27 mouse cellular contexts compared by ENCODE assay signal in the genomic region with DNA sequence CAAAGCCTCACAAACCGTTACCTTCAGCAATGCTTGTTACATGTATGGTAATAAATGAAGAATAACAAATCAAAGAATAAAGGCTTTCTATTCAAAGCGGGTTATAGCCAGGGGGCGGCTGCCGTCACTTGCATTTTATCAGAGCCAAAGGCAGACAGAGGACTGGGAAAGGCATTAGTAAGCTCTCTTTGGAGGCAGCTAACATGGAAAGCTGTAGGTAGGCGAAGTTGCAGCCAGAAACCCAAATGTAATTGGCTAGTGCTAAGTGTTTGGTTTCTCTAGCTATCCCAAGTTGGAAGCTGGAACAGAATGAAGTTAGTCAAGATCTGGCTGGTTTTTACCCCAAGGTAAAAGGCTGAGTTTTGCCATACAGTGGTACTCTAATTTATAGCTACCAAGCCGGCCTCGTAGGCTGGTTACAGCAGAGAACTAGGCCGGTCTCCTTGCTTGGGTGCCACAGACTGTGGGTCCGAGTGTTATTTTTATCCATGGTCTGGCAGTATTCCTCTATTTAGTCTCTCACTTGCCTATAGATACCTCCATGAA. TPM values are rescaled to one million over a fixed set of nuclear protein-coding genes. Genes with fewer than 3 reads are reported as not detected.
DNase-seq lines count a peak whose midpoint lies in the region; ATAC-seq and TF ChIP-seq lines count a peak whose summit lies in the region.
"Had no signal": no experiment of that assay in that cellular context is flagged by ENCODE, and none has a peak within 500 bp of the region (broad histone marks: within the 10 kb centered on the region; RNA-seq: fewer than 3 reads in every experiment).

No protein-coding gene starts in this region.

- intact Hi-C loops in heart, adult 2 months (cut with DNase I), result no loop called here
- intact Hi-C loops in heart, postnatal 25 days (cut with DNase I), result no loop called here

- no peak for TF ChIP-seq POLR2A in heart, adult 2 months (IDR thresholded peaks at IDR 0.05; ENCODE audit: insufficient read depth, low read depth, low read length)
- no peak for TF ChIP-seq POLR2A in cerebellum, adult 2 months (IDR thresholded peaks at IDR 0.05; ENCODE audit: borderline replicate concordance, insufficient read depth, low read length)

- ATAC-seq in heart, embryonic 15.5 days (replicated peaks; ENCODE audit: insufficient number of reproducible peaks, insufficient read depth, low FRiP score, low read depth), result no peak
- ATAC-seq in midbrain, embryonic 11.5 days (ENCODE audit: low FRiP score), result no peak
- ATAC-seq: forebrain, embryonic 14.5 days; intestine, postnatal 0 days; liver, embryonic 12.5 days; liver, postnatal 0 days; midbrain, embryonic 13.5 days had no signal

- H3K4me3 ChIP-seq in heart, adult 2 months, result no peak overlapping the region
- H3K4me3 ChIP-seq in heart, embryonic 15.5 days, result no peak overlapping the region
- H3K4me3 ChIP-seq in midbrain, embryonic 11.5 days (ENCODE audit: low read depth, low read length), result no peak overlapping the region
- H3K4me3 ChIP-seq in midbrain, embryonic 10.5 days, result no peak overlapping the region
- no peak overlapping the region for H3K4me3 ChIP-seq in cerebellum, adult 2 months (replicated peaks; ENCODE audit: insufficient read depth, low read depth, low read length)
- H3K4me3 ChIP-seq: gastrocnemius, adult 2 months; liver, embryonic 12.5 days; midbrain, embryonic 13.5 days; neural tube, embryonic 15.5 days; stomach, embryonic 15.5 days had no signal

- H3K36me3 ChIP-seq in heart, adult 2 months (ENCODE audit: control insufficient read depth, insufficient read depth, low read length), result no peaks in the 10 kb centered on the region
- no peaks in the 10 kb centered on the region for H3K36me3 ChIP-seq in heart, embryonic 15.5 days
- H3K36me3 ChIP-seq in midbrain, embryonic 11.5 days (ENCODE audit: control insufficient read depth, insufficient read depth, low read length), result no peaks in the 10 kb centered on the region
- H3K36me3 ChIP-seq in midbrain, embryonic 10.5 days, result no peaks in the 10 kb centered on the region
- H3K36me3 ChIP-seq: G1E; liver, embryonic 12.5 days; midbrain, embryonic 13.5 days; neural tube, embryonic 15.5 days; stomach, embryonic 15.5 days had no signal

- 71% methylated on average over 9 of the region's 9 CpGs for WGBS in heart, adult 2 months
- WGBS in heart, embryonic 15.5 days, result 72% methylated on average over 9 of the region's 9 CpGs
- WGBS in midbrain, embryonic 11.5 days, result 87% methylated on average over 9 of the region's 9 CpGs
- 90% methylated on average over 9 of the region's 9 CpGs for WGBS in midbrain, embryonic 10.5 days
- 56% methylated on average over 9 of the region's 9 CpGs for WGBS in cerebellum, adult 2 months

- H3K4me1 ChIP-seq in heart, adult 2 months (ENCODE audit: control insufficient read depth, insufficient read depth, low read length), result peaks cover 2% of the 10 kb centered on the region
- H3K4me1 ChIP-seq in heart, embryonic 15.5 days (replicated peaks), result peaks cover 62% of the 10 kb centered on the region
- H3K4me1 ChIP-seq in midbrain, embryonic 11.5 days (ENCODE audit: control insufficient read depth, insufficient read depth, low read length), result peaks cover 7% of the 10 kb centered on the region
- peaks cover 25% of the 10 kb centered on the region for H3K4me1 ChIP-seq in midbrain, embryonic 10.5 days
- peaks cover 49% of the 10 kb centered on the region for H3K4me1 ChIP-seq in cerebellum, adult 2 months (ENCODE audit: control insufficient read depth, insufficient read depth, low read length)

- H3K9ac ChIP-seq in heart, adult 2 months (ENCODE audit: low read depth, low read length), result no peak overlapping the region
- H3K9ac ChIP-seq in heart, embryonic 15.5 days, result no peak overlapping the region
- H3K9ac ChIP-seq in midbrain, embryonic 11.5 days (ENCODE audit: low read length), result no peak overlapping the region
- H3K9ac ChIP-seq: hindbrain, embryonic 14.5 days; liver, embryonic 12.5 days; liver, postnatal 0 days; midbrain, embryonic 13.5 days; neural tube, embryonic 15.5 days; stomach, embryonic 15.5 days had no signal

- DNase-seq in heart, adult 2 months, result no peak
- DNase-seq in heart, postnatal 25 days (ENCODE audit: low spot score), result no peak
- DNase-seq in heart, adult 9 months (ENCODE audit: low spot score in 2 of 2), result no peak
- peak; percentile 4 for DNase-seq in midbrain, embryonic 11.5 days (ENCODE audit: low spot score, missing footprints)
- no peak for DNase-seq in midbrain, embryonic 10.5 days (ENCODE audit: low spot score)
- no peak for DNase-seq in cerebellum, adult 2 months
- DNase-seq: adrenal gland, adult 8-10 months; cerebellum, adult 9-10 months; cerebellum, postnatal 36 days; gastrocnemius, adult 2 months; gastrocnemius, postnatal 36 days; kidney, adult 9 months; kidney, postnatal 10 days; liver, postnatal 0 days; lung, postnatal 36 days; retina, postnatal 1 day; right cerebral cortex, postnatal 14 days; thymus, postnatal 14 days had no signal

- H3K79me2 ChIP-seq in heart, adult 2 months (replicated peaks; ENCODE audit: control insufficient read depth, insufficient read depth, low read length), result no peaks in the 10 kb centered on the region

- H3K9me3 ChIP-seq in heart, embryonic 15.5 days (replicated peaks), result no peaks in the 10 kb centered on the region
- no peaks in the 10 kb centered on the region for H3K9me3 ChIP-seq in midbrain, embryonic 11.5 days (ENCODE audit: control insufficient read depth, low read length)
- no peaks in the 10 kb centered on the region for H3K9me3 ChIP-seq in midbrain, embryonic 10.5 days (replicated peaks)
- H3K9me3 ChIP-seq: G1E; liver, embryonic 12.5 days; midbrain, embryonic 13.5 days; neural tube, embryonic 15.5 days; stomach, embryonic 15.5 days had no signal

- H3K27ac ChIP-seq in heart, adult 2 months, result peak overlapping the region; percentile 34
- peak overlapping the region; percentile 64 for H3K27ac ChIP-seq in heart, embryonic 15.5 days
- no peak overlapping the region for H3K27ac ChIP-seq in midbrain, embryonic 11.5 days (ENCODE audit: low read depth, low read length)
- no peak overlapping the region for H3K27ac ChIP-seq in midbrain, embryonic 10.5 days (replicated peaks)
- H3K27ac ChIP-seq in cerebellum, adult 2 months (ENCODE audit: insufficient read depth, low read length), result no peak overlapping the region
- H3K27ac ChIP-seq: gastrocnemius, adult 2 months; hindbrain, embryonic 14.5 days; liver, embryonic 12.5 days; midbrain, embryonic 13.5 days; neural tube, embryonic 15.5 days; stomach, embryonic 15.5 days had no signal

- H3K27me3 ChIP-seq in heart, adult 2 months (ENCODE audit: control insufficient read depth, insufficient read depth, low read length), result no peaks in the 10 kb centered on the region
- H3K27me3 ChIP-seq in heart, embryonic 15.5 days, result no peaks in the 10 kb centered on the region
- H3K27me3 ChIP-seq in midbrain, embryonic 11.5 days (ENCODE audit: control insufficient read depth, insufficient read depth, low read length), result no peaks in the 10 kb centered on the region
- no peaks in the 10 kb centered on the region for H3K27me3 ChIP-seq in midbrain, embryonic 10.5 days (ENCODE audit: low read depth, poor library complexity, severe bottlenecking)
- no peaks in the 10 kb centered on the region for H3K27me3 ChIP-seq in cerebellum, adult 2 months (ENCODE audit: control insufficient read depth, insufficient read depth, low read length)
- H3K27me3 ChIP-seq: midbrain, embryonic 13.5 days; neural tube, embryonic 15.5 days; stomach, embryonic 15.5 days had no signal

- no peak for TF ChIP-seq EP300 in heart, adult 2 months (IDR thresholded peaks at IDR 0.05; ENCODE audit: insufficient read depth, low read depth, low read length)

- TF ChIP-seq CTCF in heart, adult 2 months (IDR thresholded peaks at IDR 0.05), result no peak
- no peak for TF ChIP-seq CTCF in cerebellum, adult 2 months (IDR thresholded peaks at IDR 0.05; ENCODE audit: borderline replicate concordance, insufficient read depth, low read depth, low read length)

- no peak overlapping the region for H3K4me2 ChIP-seq in heart, embryonic 15.5 days
- no peak overlapping the region for H3K4me2 ChIP-seq in midbrain, embryonic 11.5 days
- H3K4me2 ChIP-seq: hindbrain, embryonic 14.5 days; liver, embryonic 12.5 days; midbrain, embryonic 13.5 days; neural tube, embryonic 15.5 days; stomach, embryonic 15.5 days had no signal

RNA-seq across cellular contexts. Expression of a gene that starts 49.2 kb away (rescaled TPM):
- total RNA-seq in heart, adult 2 months (2021), result 1 to 10 TPM; 8.4 to 9.4 TPM
- 7.5 and 10.4 TPM in 2 replicates for polyA plus RNA-seq in heart, adult 2 months (2012; rRNA removed)
- total RNA-seq in heart, postnatal 25 days (2021), result 1 to 10 TPM; 9.7 to 9.8 TPM
- polyA plus RNA-seq in heart, embryonic 15.5 days (2015; fragmentation: Nextera tagmentation; extraction: Ambion mirVana), result 12.4 and 13.1 TPM in 2 replicates
- 4.6 TPM in 2 replicates for polyA plus RNA-seq in midbrain, embryonic 11.5 days (2014; fragmentation: Nextera tagmentation; extraction: Ambion mirVana)
- 2.3 and 3.0 TPM in 2 replicates for polyA plus RNA-seq in midbrain, embryonic 10.5 days (2016; fragmentation: Nextera tagmentation; extraction: Ambion mirVana)
- polyA plus RNA-seq in cerebellum, adult 2 months (2012; rRNA removed), result 23.9 and 28.6 TPM in 2 replicates
- total RNA-seq: G1E had no signal
- polyA plus RNA-seq: G1E had no signal

RNA-seq across cellular contexts. Expression of a gene that starts 51.7 kb away (rescaled TPM):
- total RNA-seq in heart, adult 2 months (2021), result 10 to 100 TPM in 1 of 2 experiments, 1 to 10 TPM in 1; 8.5 to 11.6 TPM
- polyA plus RNA-seq in heart, adult 2 months (2012; rRNA removed), result 21.7 and 32.9 TPM in 2 replicates
- total RNA-seq in heart, postnatal 25 days (2021), result 1 to 10 TPM; 7.4 to 9.0 TPM
- 17.2 and 20.5 TPM in 2 replicates for polyA plus RNA-seq in heart, embryonic 15.5 days (2015; fragmentation: Nextera tagmentation; extraction: Ambion mirVana)
- polyA plus RNA-seq in midbrain, embryonic 11.5 days (2014; fragmentation: Nextera tagmentation; extraction: Ambion mirVana), result 15.3 and 17.3 TPM in 2 replicates
- 25.4 and 27.3 TPM in 2 replicates for polyA plus RNA-seq in midbrain, embryonic 10.5 days (2016; fragmentation: Nextera tagmentation; extraction: Ambion mirVana)
- 18.6 and 19.3 TPM in 2 replicates for polyA plus RNA-seq in cerebellum, adult 2 months (2012; rRNA removed)

Comparison
In these comparisons a context has a peak if more than half of its experiments do, and no peak if none do; other contexts are left out.
1. H3K27ac ChIP-seq: peak in heart, adult 2 months (single experiment) and heart, embryonic 15.5 days (single experiment); none in midbrain, embryonic 11.5 days (single experiment), midbrain, embryonic 10.5 days (single experiment) and cerebellum, adult 2 months (single experiment).